Mouse (Mus musculus) left cerebral cortex, postnatal 25 days (tissue): ENCODE measurements around the gene Gse1. TPM values are rescaled to one million over a fixed set of nuclear protein-coding genes. Genes with fewer than 3 reads are reported as not detected.

Experiments
- DNase-seq, 2 experiments: peaks; one replicate each; pipeline ENCODE4 v3.0.0; 2022; ENCODE audit warnings: low spot score in 2 of 2, mixed read lengths in 1 of 2
- intact Hi-C: fragments of 180-260 bp; cut with DNase I; formaldehyde crosslinking; loops from one replicate; pipeline ENCODE4 v1.15.1; 2025
- total RNA-seq, 2 experiments: library from RNA; stranded (reverse); gene quantifications; 2 replicates each; pipeline ENCODE4 v1.2.3; 2021

Gene Gse1
- total RNA-seq, 2 experiments from 2014 or later, result 74.2 to 79.4 TPM

DNA sequence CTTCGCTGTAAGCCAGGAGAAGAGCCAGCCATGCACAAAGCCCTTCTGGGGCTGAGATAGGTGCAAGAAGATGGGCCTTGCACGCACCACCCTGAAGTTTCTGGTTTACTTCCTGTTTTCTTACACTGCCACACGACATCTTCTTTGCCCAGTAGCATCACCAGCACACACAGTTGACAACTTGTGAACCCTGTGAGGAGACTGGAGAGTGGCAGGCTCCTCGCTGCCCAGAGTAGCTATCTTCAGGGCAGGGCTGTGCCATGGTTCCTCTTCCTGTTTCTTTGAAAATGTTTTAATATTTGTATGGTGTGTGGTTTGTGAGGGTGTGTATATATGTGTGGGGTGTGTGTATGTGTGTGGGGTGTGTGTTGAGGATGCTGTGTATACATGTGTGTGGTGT, 84.2 kb downstream of the Gse1 start:
- no peak for DNase-seq
- intact Hi-C loops, result no loop called here

DNA sequence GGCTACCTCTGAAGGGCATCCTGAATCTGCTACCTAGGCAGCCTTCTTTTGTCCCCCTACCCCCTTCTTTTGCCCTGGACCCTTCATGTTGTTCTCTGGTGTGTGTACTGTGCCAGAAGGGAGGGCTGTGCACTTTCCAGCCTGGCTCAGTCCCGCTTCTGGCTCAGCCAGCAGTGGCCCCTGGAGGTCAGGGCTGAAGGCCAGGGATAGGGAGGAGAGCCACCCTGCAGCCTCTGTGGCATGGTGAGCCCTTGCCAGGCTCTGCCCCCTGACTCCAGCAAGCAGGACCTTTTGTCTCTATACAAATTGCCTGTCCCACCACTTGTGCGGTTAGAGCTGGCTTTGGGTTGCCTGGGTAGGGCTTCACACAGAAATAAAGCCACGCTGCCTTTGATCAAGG, 85.4 kb downstream of the Gse1 start:
- no peak for DNase-seq
- intact Hi-C loops, result no loop called here

GRCm38 (mm10) chr8:120314932-120315331, 86.7 kb downstream of the Gse1 start:
- DNase-seq, result no peak
- intact Hi-C loops, result no loop called here

DNA sequence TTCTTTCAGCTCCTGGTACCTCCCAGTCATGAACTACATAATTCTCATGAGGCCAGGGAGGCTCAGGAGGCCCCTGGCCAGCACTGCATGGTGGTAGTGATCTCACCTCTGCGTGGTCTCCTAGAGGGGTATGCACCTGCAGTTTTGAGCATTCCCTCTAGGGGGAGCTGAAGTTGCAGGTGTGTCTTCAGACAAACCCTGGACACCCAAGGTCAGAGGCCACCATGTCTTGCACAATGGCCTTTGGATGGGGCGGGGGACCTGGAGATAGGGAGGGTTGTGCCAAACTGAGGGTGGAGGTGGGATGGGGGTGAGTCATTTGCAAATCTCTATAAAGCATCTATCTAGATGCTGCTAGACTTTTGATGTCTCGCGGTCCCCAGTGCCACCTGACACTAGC, 87.4 kb downstream of the Gse1 start:
- intact Hi-C loops, result no loop called here
- DNase-seq, result no peak

DNA sequence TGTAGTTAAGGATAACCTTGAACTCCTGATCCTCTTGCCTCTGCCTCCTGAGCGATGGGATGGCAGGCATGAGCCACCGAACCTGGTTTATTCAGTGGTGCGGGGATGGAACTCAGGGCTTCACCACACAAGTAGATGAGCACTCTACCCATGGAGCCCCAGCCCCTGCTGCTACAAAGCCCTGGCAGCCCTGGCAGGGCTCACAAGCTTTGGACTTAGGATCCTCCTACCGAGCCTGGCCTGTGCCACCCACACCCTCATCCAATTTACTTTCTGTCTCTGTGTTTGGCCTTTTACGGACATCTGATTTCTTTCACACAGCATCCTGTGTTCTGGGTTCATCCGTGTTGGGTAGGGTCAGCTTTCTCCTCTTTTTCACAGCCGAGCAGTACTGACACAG, 88.5 kb downstream of the Gse1 start:
- no peak for DNase-seq
- intact Hi-C loops, result no loop called here

DNA sequence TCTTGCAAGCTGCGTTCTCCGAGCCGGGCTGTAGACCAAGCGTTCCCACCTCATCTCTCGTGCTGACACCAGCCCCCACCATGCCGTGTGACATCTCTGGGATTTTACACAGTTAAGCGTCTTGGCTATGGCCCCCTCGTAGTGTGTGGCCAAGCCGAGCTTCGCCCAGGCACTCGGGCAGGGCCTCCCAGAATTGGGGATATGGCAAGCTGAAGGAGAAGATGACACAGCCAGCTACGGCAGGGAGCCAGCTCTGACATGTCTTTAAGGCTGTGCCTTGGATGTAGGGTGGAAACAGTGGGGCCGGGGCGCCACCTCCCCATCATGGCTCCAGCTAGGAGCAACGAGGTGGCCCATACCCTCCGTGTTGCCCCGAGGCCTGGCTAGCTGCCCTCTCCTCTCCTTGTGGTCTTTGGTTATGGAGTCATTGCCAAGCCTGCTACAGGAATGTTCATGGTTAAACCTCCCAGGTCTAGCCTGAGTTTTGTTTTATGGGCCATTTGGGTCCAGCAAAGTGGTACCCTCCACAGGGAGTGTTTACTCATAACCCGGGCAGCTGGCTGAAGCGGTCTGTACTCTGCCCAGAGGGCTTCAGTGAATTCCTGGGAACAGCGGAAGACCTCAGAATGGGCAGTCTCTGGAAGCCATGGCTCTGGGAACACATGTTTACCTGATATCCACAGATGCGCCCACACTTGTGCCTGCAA, 89.0 kb downstream of the Gse1 start:
- peak in 1 of 2 experiments; percentile 67 for DNase-seq
- intact Hi-C loops, result no loop called here

DNA sequence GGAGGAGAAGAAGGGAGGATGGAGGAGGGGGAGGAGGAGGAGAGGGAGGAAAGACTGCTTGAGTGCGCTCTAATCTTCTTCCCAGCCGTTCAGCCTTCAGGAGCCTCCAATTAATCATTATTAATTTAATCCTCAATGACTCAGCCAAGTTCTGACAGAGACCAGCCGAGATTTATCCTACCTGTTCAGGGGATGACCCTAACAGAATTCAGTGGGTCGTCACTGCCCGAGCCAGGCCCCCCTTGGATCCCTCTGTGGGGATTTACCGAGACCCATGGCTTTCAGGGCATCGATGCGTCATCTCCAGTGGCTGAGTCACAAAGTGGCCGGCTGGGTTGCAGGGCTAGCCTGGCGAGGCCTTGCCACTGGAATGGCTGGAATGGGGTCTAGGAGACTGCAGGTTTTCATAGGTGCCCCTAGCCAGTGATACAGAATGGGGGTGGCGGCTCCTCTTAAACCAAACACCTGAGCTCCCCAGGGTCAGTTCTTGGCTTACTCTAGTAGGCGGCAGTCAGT, 90.3 kb downstream of the Gse1 start:
- intact Hi-C loops, result loop anchor here (2.0 kb wide), 2 partner anchors 32 to 140 kb away; no protein-coding TSS in a partner anchor
- no peak for DNase-seq

- peak; percentile 62 to 73 for DNase-seq
- intact Hi-C loops, result loop anchor here (2.0 kb wide), 2 partner anchors 33 to 141 kb away; no protein-coding TSS in a partner anchor
These were observed 91.2 kb downstream of the Gse1 start for GRCm38 (mm10) chr8:120319449-120319848.

DNA sequence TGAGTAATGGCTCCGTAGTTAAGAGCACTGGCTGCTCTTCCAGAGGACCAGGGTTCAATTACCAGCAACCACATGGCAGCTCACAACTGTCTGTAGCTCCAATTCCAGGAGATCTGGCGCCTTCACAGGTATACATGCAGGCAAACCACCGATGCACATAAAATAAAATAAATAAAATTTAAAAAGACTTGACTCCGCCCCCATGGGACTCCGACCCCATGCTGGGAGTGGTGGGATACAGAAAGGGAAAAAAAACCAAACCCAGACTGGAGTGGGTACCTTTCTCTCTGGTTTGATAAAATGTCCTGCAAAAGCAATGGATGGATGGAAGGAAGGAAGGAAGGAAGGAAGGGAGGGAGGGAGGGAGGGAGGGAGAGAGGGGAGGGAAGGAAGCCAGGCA, 91.9 kb downstream of the Gse1 start:
- intact Hi-C loops, result no loop called here
- no peak for DNase-seq

DNA sequence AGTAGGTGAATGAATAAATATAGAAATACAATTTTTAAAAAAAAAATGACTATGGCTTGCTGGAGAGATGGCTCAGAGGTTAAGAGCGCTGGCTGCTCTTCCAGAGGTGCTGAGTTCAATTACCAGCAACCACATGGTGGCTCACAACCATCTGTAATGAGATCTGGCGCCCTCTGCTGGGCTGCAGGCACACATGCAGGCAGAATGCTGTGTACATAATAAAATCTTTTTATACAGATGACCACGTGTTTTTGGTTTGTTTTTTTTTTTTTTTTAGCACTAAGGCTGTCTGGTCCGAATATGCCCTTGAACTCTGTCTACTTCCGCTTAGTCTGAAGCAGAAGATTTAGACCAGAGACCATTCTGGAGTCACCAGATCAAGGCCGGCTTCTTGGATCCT, 93.5 kb downstream of the Gse1 start:
- no peak for DNase-seq
- intact Hi-C loops, result no loop called here

DNA sequence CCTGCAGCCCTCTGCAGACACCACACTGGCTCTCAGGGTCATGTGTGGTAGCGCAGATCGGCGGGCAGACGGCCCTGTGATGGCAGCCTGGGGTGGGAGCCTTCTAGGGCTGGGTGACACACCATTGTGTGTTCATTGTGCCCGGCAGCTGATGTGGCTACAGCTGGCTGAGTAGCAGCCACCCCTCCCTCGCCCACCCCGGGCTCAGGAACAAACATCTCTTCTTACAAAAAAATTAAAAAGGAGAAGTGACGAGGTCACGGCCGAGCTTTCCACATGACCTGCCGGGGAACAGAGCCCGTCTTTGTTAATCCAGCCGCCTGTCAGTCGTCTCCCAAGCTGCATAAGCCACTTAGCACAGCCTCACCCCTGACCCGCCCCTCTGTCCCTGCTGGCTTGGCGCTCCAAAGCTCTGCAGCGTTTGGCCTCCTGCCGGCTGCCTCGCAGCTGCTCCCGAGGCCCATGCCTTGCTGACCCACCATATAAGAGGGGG, 94.7 kb downstream of the Gse1 start:
- DNase-seq, result peak in 1 of 2 experiments; percentile 75
- intact Hi-C loops, result no loop called here

- no peak for DNase-seq
- intact Hi-C loops, result no loop called here
These were observed 96.3 kb downstream of the Gse1 start for GRCm38 (mm10) chr8:120324555-120324954.

- intact Hi-C loops, result no loop called here
- DNase-seq, result no peak
These were observed 97.0 kb downstream of the Gse1 start for GRCm38 (mm10) chr8:120325172-120325767.

DNA sequence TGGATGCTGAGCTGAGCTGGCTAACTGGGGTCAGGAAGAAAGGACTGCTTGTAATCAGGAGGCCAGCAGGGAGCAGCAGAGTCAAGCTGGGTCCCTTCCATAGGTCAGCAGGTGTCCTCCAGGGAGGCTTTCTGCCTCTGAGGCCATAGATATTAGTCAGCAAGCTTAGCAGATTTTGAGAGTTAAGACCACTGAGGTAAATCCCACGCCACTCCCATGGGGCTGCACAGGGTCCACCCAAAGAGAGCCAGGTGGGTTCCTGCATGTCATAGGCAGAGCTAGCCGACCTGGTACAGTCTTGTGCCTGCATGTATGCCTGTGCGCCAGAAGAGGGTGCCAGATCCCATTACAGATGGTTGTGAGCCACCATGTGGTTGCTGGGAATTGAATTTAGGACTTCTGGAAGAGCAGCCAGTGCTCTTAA, 98.9 kb downstream of the Gse1 start:
- no peak for DNase-seq
- intact Hi-C loops, result no loop called here

DNA sequence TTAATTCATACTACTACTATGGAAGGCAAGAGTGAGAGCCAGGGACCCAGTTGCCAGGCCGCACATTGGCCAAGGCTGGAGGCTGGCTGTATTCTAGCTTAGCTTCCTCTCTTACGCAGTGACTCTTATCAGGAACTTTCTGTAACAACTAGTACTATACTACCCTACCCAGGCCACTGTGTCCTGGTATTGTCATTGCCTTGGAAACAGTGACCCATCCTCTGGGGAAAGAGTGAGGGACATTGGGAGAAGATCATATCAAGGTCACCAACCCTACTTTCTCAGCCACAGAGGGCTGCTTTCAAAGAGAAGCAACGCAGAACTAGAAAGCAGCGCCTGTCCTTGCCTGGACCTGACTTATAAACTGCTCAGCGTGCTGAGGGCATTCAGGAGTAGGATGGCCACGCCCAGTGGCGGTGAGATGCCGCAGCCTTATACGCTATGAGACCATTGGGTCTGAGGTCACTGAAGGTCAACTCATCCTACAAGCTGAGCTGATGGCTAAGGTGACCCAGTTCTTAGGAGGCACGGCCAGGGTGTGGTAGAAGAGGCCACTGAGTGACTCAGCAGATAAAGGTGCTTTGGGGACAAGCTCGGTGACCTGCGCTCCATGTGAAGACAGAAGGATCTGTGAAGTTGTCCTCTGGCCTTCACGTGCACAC, 100.2 kb downstream of the Gse1 start:
- intact Hi-C loops, result no loop called here
- no peak for DNase-seq

DNA sequence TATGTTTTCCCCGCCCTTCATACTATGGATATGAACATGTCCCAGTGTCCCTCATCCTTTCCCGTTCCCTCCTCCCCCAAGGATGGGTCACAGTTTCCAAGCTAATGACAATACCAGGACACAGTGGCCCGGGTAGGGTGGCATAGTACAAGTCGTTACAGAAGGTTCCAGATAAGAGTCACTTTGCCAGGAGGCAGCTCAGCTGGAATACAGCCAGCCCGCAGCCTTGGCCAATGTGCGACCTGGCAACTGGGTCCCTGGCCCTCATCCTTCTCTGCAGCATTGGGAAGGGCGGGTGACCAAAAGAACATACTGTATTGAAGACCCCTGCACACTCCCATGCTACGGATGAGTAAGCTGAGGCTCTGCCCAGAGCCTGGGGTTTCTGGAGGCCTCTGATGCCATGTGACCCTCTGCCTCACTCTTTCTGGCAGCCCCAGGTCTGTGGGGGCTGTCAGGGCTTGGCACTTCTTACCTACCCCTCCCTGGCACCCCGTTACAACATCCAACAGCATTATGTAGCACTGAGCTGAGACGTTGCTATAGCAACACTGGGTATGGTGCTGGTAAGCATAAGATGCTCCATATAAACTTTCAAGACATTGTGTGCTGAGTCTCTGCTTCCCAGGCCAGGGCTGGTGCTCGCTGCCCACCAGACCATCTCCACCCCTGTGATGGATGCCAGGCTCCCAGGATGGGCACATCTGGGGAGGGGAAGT, 100.9 kb downstream of the Gse1 start:
- intact Hi-C loops, result no loop called here
- DNase-seq, result peak in 1 of 2 experiments; percentile 81

DNA sequence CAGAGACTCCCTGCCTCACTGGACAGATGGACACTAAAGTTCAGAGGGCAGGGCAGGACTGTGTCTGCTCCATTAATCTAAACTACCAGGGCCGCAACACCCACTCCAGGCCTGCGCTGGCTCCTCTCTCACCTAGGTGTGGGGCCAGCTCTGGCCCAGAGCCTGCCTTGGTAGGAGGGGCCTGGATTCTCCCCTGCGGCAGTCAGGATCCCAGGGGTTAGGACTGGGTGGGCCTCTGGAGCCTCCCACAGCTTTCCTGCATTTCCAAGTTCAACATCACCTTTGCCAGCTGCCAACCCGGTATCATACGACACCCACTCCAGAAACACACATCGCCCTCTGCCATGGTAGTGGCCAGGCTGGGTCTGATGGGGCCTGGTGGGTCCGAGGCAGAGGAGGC, 102.8 kb downstream of the Gse1 start:
- intact Hi-C loops, result no loop called here
- DNase-seq, result no peak

GRCm38 (mm10) chr8:120332379-120333229, 104.3 kb downstream of the Gse1 start:
- DNase-seq, result no peak
- intact Hi-C loops, result no loop called here

DNA sequence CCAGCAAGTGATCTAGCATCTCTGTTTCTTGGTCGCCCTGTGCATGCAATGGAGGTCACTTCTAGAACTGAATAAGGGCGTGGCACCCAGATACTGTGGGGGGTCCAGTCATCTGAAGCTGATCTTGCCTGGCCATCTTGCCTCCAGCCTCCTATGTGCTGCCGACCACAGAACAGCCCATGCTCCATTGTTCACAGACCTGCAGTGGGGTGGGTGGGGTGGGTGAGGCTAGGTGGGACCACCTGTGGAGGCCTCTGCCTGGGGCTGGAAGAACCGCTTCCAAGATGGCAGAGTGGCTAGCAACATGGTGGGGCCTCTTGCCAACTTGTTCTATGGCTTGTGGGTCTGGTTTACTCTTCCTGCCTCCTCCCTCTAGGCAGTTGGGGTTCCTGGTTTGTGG, 105.4 kb downstream of the Gse1 start:
- DNase-seq, result no peak

More for the DNA sequence above, 105.4 kb downstream of the Gse1 start:
- intact Hi-C loops, result no loop called here
